Mouse (Mus musculus): ENCODE data around the gene Afap1l2. TPM values are rescaled to one million over a fixed set of nuclear protein-coding genes. Genes with fewer than 3 reads are reported as not detected.
A peak's percentile ranks its signal among the peaks of the same experiment; 100 is the strongest.

Gene Afap1l2
- 1.3 and 4.9 TPM in 2 replicates for polyA plus RNA-seq (2011; ENCODE audit: insufficient read depth, insufficient read length, low replicate concordance, missing spikeins)

- 5% methylated on average over 68 of the region's 68 CpGs for WGBS
- Histone ChIP-seq H3K4me3 (replicated peaks; ENCODE audit: control insufficient read depth, low read depth, low read length) (peak within 1 kb of the TSS; percentile 12), H3K27ac (ENCODE audit: control insufficient read depth, insufficient read depth, low read depth, low read length, poor library complexity) (no peak within 1 kb of the TSS; the same call in 1 of the 2 replicates), H3K4me1 (ENCODE audit: control insufficient read depth, insufficient read depth, low read length) (no peaks in the 10 kb centered on the region)
- TF ChIP-seq CTCF (IDR thresholded peaks at IDR 0.05; ENCODE audit: control insufficient read depth, insufficient read depth, low read length) = 0 out of 2 replicates have a peak, but pooled peaks have one; percentile 17
- TF ChIP-seq POLR2A (IDR thresholded peaks at IDR 0.05; ENCODE audit: borderline replicate concordance, control insufficient read depth, low read depth, low read length) = no peak
Observed at GRCm38 (mm10) chr19:57007781-57008710, at the start of gene Afap1l2. TSS of gene Afap1l2 (minus strand) at chr19:57008228.

DNA sequence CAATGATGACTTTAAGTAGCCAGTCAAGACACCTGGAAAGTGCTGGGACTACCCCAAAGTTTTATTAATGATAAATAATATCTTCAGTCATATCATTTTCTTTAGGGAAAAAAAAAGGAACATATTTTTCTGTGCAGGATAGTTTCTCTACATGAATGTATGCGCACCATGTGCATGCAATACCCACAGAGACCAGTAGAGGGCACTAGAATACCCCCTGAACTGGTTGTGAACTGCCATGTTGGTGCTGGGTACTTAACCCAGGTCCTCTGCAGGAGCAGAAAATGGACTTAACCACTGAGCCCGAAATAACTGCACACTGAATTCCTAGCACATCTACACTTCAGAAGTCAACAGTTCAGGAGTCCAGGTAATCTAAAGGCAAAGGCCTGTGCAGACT lies 49.5 kb upstream of the Afap1l2 start:
- H3K27ac ChIP-seq (ENCODE audit: control insufficient read depth, insufficient read depth, low read depth, low read length, poor library complexity) = no peak overlapping the region
- no peak for TF ChIP-seq POLR2A (IDR thresholded peaks at IDR 0.05; ENCODE audit: borderline replicate concordance, control insufficient read depth, low read depth, low read length)
- peak; percentile 14; the same call in 1 of the 2 replicates for TF ChIP-seq CTCF (IDR thresholded peaks at IDR 0.05; ENCODE audit: control insufficient read depth, insufficient read depth, low read length)
- no peak overlapping the region for H3K4me3 ChIP-seq (replicated peaks; ENCODE audit: control insufficient read depth, low read depth, low read length)
- H3K4me1 ChIP-seq (ENCODE audit: control insufficient read depth, insufficient read depth, low read length) = no peaks in the 10 kb centered on the region
- WGBS = 94% methylated on average over 2 of the region's 2 CpGs

GRCm38 (mm10) chr19:57055215-57056120 lies 47.4 kb upstream of the Afap1l2 start:
- TF ChIP-seq POLR2A (IDR thresholded peaks at IDR 0.05; ENCODE audit: borderline replicate concordance, control insufficient read depth, low read depth, low read length) (no peak), CTCF (IDR thresholded peaks at IDR 0.05; ENCODE audit: control insufficient read depth, insufficient read depth, low read length) (no peak)
- Histone ChIP-seq H3K4me1 (ENCODE audit: control insufficient read depth, insufficient read depth, low read length) (no peaks in the 10 kb centered on the region), H3K27ac (ENCODE audit: control insufficient read depth, insufficient read depth, low read depth, low read length, poor library complexity) (no peak overlapping the region), H3K4me3 (replicated peaks; ENCODE audit: control insufficient read depth, low read depth, low read length) (no peak overlapping the region)
- 85% methylated on average over 16 of the region's 16 CpGs for WGBS

- Histone ChIP-seq H3K4me3 (replicated peaks; ENCODE audit: control insufficient read depth, low read depth, low read length) (no peak overlapping the region), H3K4me1 (ENCODE audit: control insufficient read depth, insufficient read depth, low read length) (no peaks in the 10 kb centered on the region), H3K27ac (ENCODE audit: control insufficient read depth, insufficient read depth, low read depth, low read length, poor library complexity) (no peak overlapping the region)
- TF ChIP-seq POLR2A (IDR thresholded peaks at IDR 0.05; ENCODE audit: borderline replicate concordance, control insufficient read depth, low read depth, low read length) (no peak), CTCF (IDR thresholded peaks at IDR 0.05; ENCODE audit: control insufficient read depth, insufficient read depth, low read length) (no peak)
- WGBS = 83% methylated on average over 8 of the region's 8 CpGs
Observed at GRCm38 (mm10) chr19:57052959-57053358, 44.9 kb upstream of the Afap1l2 start.

- H3K27ac ChIP-seq (ENCODE audit: control insufficient read depth, insufficient read depth, low read depth, low read length, poor library complexity) = no peak overlapping the region
- H3K4me1 ChIP-seq (ENCODE audit: control insufficient read depth, insufficient read depth, low read length) = no peaks in the 10 kb centered on the region
- TF ChIP-seq CTCF (IDR thresholded peaks at IDR 0.05; ENCODE audit: control insufficient read depth, insufficient read depth, low read length) = no peak
- no peak for TF ChIP-seq POLR2A (IDR thresholded peaks at IDR 0.05; ENCODE audit: borderline replicate concordance, control insufficient read depth, low read depth, low read length)
- no peak overlapping the region for H3K4me3 ChIP-seq (replicated peaks; ENCODE audit: control insufficient read depth, low read depth, low read length)
- 84% methylated on average over 7 of the region's 7 CpGs for WGBS
Observed at GRCm38 (mm10) chr19:57052016-57052415, 44.0 kb upstream of the Afap1l2 start.

- WGBS = 81% methylated on average over 16 of the region's 16 CpGs
Observed at GRCm38 (mm10) chr19:57049592-57050090, 41.6 kb upstream of the Afap1l2 start.

GRCm38 (mm10) chr19:57047671-57048320 lies 39.8 kb upstream of the Afap1l2 start:
- Histone ChIP-seq H3K4me3 (replicated peaks; ENCODE audit: control insufficient read depth, low read depth, low read length) (no peak overlapping the region), H3K27ac (ENCODE audit: control insufficient read depth, insufficient read depth, low read depth, low read length, poor library complexity) (no peak overlapping the region), H3K4me1 (ENCODE audit: control insufficient read depth, insufficient read depth, low read length) (no peaks in the 10 kb centered on the region)
- 80% methylated on average over 9 of the region's 9 CpGs for WGBS
- TF ChIP-seq CTCF (IDR thresholded peaks at IDR 0.05; ENCODE audit: control insufficient read depth, insufficient read depth, low read length) (no peak), POLR2A (IDR thresholded peaks at IDR 0.05; ENCODE audit: borderline replicate concordance, control insufficient read depth, low read depth, low read length) (no peak)

More at GRCm38 (mm10) chr19:57049592-57050090, 41.6 kb upstream of the Afap1l2 start:
- Histone ChIP-seq H3K4me1 (ENCODE audit: control insufficient read depth, insufficient read depth, low read length) (no peaks in the 10 kb centered on the region), H3K27ac (ENCODE audit: control insufficient read depth, insufficient read depth, low read depth, low read length, poor library complexity) (no peak overlapping the region), H3K4me3 (replicated peaks; ENCODE audit: control insufficient read depth, low read depth, low read length) (no peak overlapping the region)
- TF ChIP-seq CTCF (IDR thresholded peaks at IDR 0.05; ENCODE audit: control insufficient read depth, insufficient read depth, low read length) = no peak
- TF ChIP-seq POLR2A (IDR thresholded peaks at IDR 0.05; ENCODE audit: borderline replicate concordance, control insufficient read depth, low read depth, low read length) = no peak

All from bone marrow, adult 2 months (tissue).